Mouse (Mus musculus) gastrocnemius, postnatal 25 days (tissue): ENCODE measurements around the gene Gm49394. TPM values are rescaled to one million over a fixed set of nuclear protein-coding genes. Genes with fewer than 3 reads are reported as not detected.

Source experiments
- DNase-seq: peaks from one replicate; pipeline ENCODE4 v3.0.0; 2022
- long read RNA-seq, 2 experiments: library from polyadenylated mRNA; stranded (forward); transcript quantifications; one replicate each; pipeline ENCODE4 v2.0.0; 2021
- total RNA-seq, 2 experiments: library from RNA; stranded (reverse); gene quantifications; 1 replicate in 1 of 2; 2 replicates in 1 of 2; pipeline ENCODE4 v1.2.3; 2021

Gene Gm49394
- total RNA-seq, result under 1 TPM in 1 of 2 experiments, not detected in 1; 0.08 TPM
- long read RNA-seq, experiment 1, partial matches to known transcripts, result 0 of 1 reads
- long read RNA-seq, experiment 1, other reads (novel, unspliced or antisense), result 1 of 1 reads
- long read RNA-seq, experiment 2, partial matches to known transcripts, result 0 of 2 reads
- long read RNA-seq, experiment 2, other reads (novel, unspliced or antisense), result 2 of 2 reads

GRCm38 (mm10) chr7:142669751-142670625, at the start of gene Gm49394:
Gm49394 (minus strand) TSS chr7:142669942.
- no peak for DNase-seq

GRCm38 (mm10) chr7:142714783-142715498, 45.2 kb upstream of the Gm49394 start:
- peak; percentile 12 for DNase-seq

- DNase-seq, result no peak
Observed at GRCm38 (mm10) chr7:142706873-142707272, 37.1 kb upstream of the Gm49394 start.

- DNase-seq, result peak; percentile 60
Observed at GRCm38 (mm10) chr7:142699334-142699860, 29.7 kb upstream of the Gm49394 start.

- DNase-seq, result peak; percentile 64
Observed at GRCm38 (mm10) chr7:142678611-142679010, 8.9 kb upstream of the Gm49394 start.

- DNase-seq, result no peak
Observed at GRCm38 (mm10) chr7:142675644-142676043, 5.9 kb upstream of the Gm49394 start.

- DNase-seq, result no peak
Observed at GRCm38 (mm10) chr7:142675141-142675540, 5.4 kb upstream of the Gm49394 start.

GRCm38 (mm10) chr7:142672120-142672519, 2.4 kb upstream of the Gm49394 start:
- DNase-seq, result no peak

GRCm38 (mm10) chr7:142671067-142671466, 1.3 kb upstream of the Gm49394 start:
- no peak for DNase-seq

- DNase-seq, result no peak
Observed at GRCm38 (mm10) chr7:142668328-142668727, 1.4 kb downstream of the Gm49394 start.

- no peak for DNase-seq
Observed at GRCm38 (mm10) chr7:142667521-142667920, 2.2 kb downstream of the Gm49394 start.

- DNase-seq, result no peak
Observed at GRCm38 (mm10) chr7:142666659-142667058, 3.1 kb downstream of the Gm49394 start, which contains the start of gene Igf2. Igf2 (minus strand) TSS chr7:142666816.

GRCm38 (mm10) chr7:142666109-142666508, 3.6 kb downstream of the Gm49394 start:
- no peak for DNase-seq

- DNase-seq, result no peak
Observed at GRCm38 (mm10) chr7:142665364-142665763, 4.4 kb downstream of the Gm49394 start.

GRCm38 (mm10) chr7:142664465-142665029, 5.2 kb downstream of the Gm49394 start:
- no peak for DNase-seq

- DNase-seq, result no peak
Observed at GRCm38 (mm10) chr7:142663931-142664421, 5.8 kb downstream of the Gm49394 start.

GRCm38 (mm10) chr7:142663151-142663550, 6.6 kb downstream of the Gm49394 start:
- DNase-seq, result no peak

- no peak for DNase-seq
Observed at GRCm38 (mm10) chr7:142661811-142662210, 7.9 kb downstream of the Gm49394 start.

GRCm38 (mm10) chr7:142661046-142661445, 8.7 kb downstream of the Gm49394 start:
- DNase-seq, result no peak

GRCm38 (mm10) chr7:142660651-142660945, 9.1 kb downstream of the Gm49394 start:
- DNase-seq, result no peak

- DNase-seq, result no peak
Observed at GRCm38 (mm10) chr7:142659767-142660650, 9.7 kb downstream of the Gm49394 start.
